Mouse (Mus musculus) layer of hippocampus, adult 18-20 months (tissue): ENCODE measurements at regions not wholly inside any gene's neighbourhood (a gene's known extent, or its start where the extent isn't known, plus 50 kb on each side); places are given as distances from the start of the nearest gene placed in this dataset.

Source experiments
- DNase-seq, 2 experiments: peaks; one replicate each; pipeline ENCODE4 v3.0.0; 2022; ENCODE audit warnings: low spot score in 2 of 2

GRCm38 (mm10) chr6:10803383-10803782, 1103.9 kb downstream of the Ndufa4 start:
- DNase-seq: no peak

GRCm38 (mm10) chr6:10758620-10759311, 1148.5 kb downstream of the Ndufa4 start:
- DNase-seq: no peak

GRCm38 (mm10) chr6:10758051-10758450, 1149.2 kb downstream of the Ndufa4 start:
- DNase-seq: no peak

- no peak for DNase-seq
Observed at GRCm38 (mm10) chr6:10744056-10744455, 1163.2 kb downstream of the Ndufa4 start.

GRCm38 (mm10) chr6:10722566-10722965, 1184.7 kb downstream of the Ndufa4 start:
- DNase-seq: no peak

- DNase-seq: peak in 1 of 2 experiments; percentile 14
Observed at GRCm38 (mm10) chr6:10690526-10690925, 1216.8 kb downstream of the Ndufa4 start.
